Mouse (Mus musculus): ENCODE results near the gene Plcg2.

GRCm38 (mm10) chr8:117610506-117610905 lies 112.4 kb downstream of the Plcg2 start:
- no peak for TF ChIP-seq CTCF (IDR thresholded peaks at IDR 0.05; ENCODE audit: insufficient read depth, low read depth, low read length)
- no peak for TF ChIP-seq POLR2A (IDR thresholded peaks at IDR 0.05; ENCODE audit: insufficient read depth, low read depth, low read length)

Measured in olfactory bulb, adult 2 months (tissue).